Mouse (Mus musculus) cortical plate, adult 2 months (tissue): ENCODE measurements at regions not wholly inside any gene's neighbourhood (a gene's known extent, or its start where the extent isn't known, plus 50 kb on each side); places are given as distances from the start of the nearest gene placed in this dataset.

ENCODE experiments used
- CTCF ChIP-seq: fragments of 200-500 bp; IDR thresholded peaks from 2 replicates; pipeline ENCODE4 v1.5.1; 2011; ENCODE audit warnings: mild to moderate bottlenecking, control low read depth, low read length; ENCODE audit not compliant: insufficient read depth; ENCODE audit errors: extremely low read depth
- POLR2A ChIP-seq: fragments of 200-500 bp; IDR thresholded peaks from 2 replicates; pipeline ENCODE4 v1.6.1; 2011; ENCODE audit warnings: mild to moderate bottlenecking, low read length, control low read depth; ENCODE audit not compliant: insufficient read depth; ENCODE audit errors: extremely low read depth

GRCm38 (mm10) chr2:169274101-169274500, 313.4 kb downstream of the Gm11011 start:
- TF ChIP-seq CTCF (no peak), POLR2A (no peak)
